Mouse (Mus musculus): ENCODE measurements around the gene Atrx.

Atrx gene

DNA sequence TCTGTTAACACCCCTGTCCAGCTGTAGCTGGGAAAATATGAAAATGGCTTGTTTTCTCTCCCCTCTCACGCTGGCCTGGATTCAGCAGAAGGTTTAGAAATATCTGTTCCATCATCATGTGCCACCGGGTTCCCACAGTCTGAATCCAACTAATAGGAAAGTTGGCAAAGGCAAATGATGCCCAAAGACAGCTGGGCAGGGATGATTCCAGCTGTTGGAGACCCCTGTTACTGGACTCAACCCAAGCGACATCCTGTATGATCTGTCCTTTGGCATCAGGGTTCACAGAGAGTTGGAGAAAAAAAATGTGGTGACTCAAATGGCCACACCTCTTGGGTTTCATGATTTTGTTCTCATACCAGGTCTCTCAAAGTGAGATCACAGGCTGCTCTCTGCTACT lies 161.3 kb downstream of the Atrx start:
- no peak for DNase-seq (ENCODE audit: low read depth, low spot score)

DNA sequence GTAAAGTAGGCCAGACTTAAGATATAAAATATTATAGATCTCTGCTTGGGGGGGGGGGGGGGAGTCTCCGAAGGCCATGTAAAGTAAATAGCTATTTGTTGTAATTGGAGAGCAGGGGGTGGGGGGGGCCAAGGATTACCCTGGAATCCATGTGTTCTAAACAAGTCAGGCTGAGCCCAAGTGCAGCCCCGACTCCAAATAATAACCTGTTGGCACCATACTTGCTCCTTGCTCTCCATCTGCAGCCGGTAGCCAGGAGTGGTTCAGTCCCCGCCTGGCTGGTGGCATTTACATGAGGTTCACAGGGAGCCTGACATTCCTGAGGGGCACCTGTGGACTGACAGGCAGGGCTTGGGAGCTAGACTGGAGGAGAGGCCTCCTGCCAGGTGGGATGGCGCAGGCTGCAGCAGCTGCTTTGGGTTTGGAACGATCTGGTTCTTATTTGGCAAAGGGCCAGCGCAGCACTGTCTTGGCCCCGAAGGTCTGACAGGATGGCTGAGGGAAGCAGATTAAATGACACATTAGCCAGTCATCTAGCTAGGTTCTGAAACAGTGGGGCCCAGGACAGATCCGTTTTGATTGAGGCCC lies 161.9 kb downstream of the Atrx start:
- DNase-seq (ENCODE audit: low read depth, low spot score): no peak

DNA sequence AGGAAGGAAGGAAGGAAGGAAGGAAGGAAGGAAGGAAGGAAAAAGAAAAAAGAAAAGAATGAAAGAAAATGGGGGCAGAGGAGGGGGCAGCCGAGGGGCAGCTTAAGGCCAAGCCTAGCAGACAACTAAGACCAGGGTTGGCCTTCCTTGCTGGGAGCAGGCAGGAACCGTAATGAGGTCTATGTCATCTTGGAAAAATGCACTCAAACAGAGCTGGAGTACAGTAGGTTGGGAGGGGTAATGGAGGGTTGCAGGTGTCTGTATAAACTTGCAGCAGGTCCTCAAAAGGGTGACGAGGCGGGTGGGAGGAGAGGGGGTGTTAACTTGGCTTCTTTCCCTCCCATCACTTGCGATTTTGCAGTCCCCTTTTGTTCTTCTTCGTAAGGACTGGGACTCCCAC lies 163.2 kb downstream of the Atrx start:
- DNase-seq (ENCODE audit: low read depth, low spot score): no peak

DNA sequence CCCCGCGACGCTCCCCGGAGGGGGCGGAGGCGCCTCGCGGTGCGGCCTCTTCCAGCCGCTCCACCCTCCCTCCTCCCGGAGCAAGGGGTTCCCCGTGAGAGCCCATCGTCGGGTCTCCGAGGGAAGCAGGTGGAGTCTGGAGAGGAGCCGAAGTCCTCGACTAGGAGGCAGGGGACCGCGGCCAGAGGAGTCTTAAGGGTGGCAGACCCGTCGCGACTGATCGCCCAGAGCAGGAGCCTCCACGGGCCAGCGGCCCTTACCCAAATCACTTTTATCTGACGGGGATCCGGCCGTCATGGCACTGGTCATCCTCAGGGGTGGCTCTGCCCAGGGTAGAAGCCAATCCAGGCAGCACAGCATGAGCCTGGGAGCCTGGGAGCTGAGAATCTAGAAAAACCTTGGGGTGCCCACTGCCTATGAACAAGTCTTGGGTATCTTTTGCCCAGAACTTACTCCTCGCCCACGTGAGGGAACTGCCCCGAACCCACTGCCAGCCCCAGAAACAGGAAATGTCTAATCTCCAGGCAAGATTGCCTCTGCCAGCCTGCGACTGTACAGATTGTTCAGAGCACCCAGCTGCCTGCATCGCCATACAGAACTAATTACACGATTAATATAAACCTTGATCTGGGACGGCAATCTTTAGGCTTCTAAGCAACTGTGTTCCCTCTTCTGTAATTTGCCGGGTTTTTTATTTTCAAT lies 164.0 kb downstream of the Atrx start:
- no peak for DNase-seq (ENCODE audit: low read depth, low spot score)

DNA sequence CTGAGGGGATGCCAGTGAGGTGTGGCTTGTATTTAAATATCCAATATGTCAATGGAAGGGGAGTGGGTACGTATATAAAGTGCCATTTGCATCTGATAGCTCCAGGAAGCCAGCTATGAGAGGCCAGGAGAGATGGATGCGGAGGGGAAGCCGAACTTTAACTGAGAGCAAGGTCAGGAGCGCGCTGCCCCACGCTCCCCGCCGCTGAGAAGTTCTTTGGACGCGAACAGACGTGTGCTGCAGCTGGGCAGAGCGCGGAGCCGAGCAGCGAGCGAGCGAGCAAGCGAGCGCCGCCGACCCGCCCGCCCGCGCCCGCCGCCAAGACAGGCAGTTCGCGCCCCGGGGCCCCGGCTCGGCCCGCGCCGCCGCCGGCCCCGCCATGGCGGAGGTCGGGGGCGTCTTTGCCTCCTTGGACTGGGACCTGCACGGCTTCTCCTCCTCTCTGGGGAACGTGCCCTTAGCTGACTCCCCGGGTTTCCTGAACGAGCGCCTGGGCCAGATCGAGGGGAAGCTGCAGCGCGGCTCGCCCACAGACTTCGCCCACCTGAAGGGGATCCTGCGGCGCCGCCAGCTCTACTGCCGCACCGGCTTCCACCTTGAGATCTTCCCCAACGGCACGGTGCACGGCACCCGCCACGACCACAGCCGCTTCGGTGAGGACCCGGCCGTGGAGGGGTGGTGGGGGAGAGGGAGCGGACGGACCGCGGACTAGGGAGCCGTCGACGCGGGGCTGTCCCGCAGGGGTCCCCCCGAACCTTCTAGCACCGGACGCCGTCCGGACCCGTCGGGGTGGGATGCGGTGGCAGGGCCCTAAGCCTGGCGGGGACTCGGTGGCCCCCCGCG lies 164.8 kb downstream of the Atrx start, which contains the start of gene Fgf16:
Gene Fgf16, plus strand, starts transcription at position 118 of the 843 bp plus-strand sequence.
- no peak for DNase-seq (ENCODE audit: low read depth, low spot score)

DNA sequence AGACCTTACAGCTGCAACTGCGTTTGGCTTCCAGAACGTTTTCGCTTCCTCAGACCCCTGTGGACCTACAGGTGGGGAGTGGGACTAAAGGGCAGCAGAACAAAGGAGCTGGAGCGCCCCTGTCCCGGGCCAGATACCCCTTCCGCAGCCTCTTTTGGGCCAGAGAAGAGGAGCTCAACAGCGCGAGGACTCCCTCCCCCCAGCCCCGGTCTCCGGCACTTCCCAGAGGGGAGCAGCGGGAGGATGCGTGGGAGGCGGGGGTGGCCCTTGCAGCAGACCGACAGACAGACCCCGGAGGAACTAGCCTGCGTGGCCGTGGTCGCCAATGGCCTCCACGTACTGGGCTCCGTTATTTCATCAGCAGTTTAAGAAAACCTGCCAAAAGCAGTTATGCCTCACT lies 165.6 kb downstream of the Atrx start:
- DNase-seq (ENCODE audit: low read depth, low spot score): no peak

DNA sequence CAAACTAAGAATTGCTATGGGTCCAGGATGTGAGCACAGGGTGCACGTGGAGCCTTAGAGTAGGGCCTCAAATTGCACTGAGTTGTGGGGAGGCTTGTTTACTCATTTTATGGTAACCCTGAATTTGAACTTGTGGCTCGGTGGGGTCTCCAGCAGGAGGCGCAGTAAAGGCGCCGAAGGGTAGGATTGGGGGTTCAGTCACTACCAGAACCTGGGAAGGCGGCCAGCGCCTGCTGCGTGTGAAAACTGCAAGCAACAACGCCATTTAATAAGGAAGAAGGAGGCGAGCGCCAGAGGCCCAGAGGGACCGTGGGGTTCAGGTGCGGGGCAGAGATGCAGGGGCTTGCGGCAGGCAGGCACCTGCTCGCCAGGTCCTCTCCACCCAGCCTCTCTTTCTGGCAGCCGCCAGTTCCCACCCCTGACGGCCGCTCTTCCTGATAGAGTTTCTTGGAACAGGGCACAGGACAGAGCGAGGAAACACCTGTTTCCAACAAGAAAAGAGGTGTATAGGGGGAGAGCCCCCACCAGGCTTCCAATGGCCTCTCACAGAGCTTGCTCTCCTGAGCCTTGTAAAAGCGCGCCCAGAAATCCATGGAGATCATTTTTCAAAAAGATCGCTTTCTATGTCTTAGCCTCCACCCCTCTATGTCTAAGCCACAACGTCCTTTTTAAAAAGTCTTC lies 166.2 kb downstream of the Atrx start:
- no peak for DNase-seq (ENCODE audit: low read depth, low spot score)
